Mouse (Mus musculus): ENCODE measurements at regions not wholly inside any gene's neighbourhood (a gene's known extent, or its start where the extent isn't known, plus 50 kb on each side); places are given as distances from the start of the nearest gene placed in this dataset.
"Not testable (repeated sequence)": the region's sequence is repeated elsewhere in the genome, so short reads cannot be mapped to it uniquely, and the experiment has no call there.

- 0 out of 2 replicates have a peak, but pooled peaks have one; percentile 2 for TF ChIP-seq CTCF (IDR thresholded peaks at IDR 0.05; ENCODE audit: extremely low read depth, insufficient read depth, low read length)
- not testable (repeated sequence) for TF ChIP-seq POLR2A (IDR thresholded peaks at IDR 0.05; ENCODE audit: extremely low read depth, insufficient read depth, low read length)
Measured at GRCm38 (mm10) chr14:53541640-53542039, 712.3 kb downstream of the Dad1 start.
